Comparison of ENCODE assay signal across 8 mouse cellular contexts in the genomic region with DNA sequence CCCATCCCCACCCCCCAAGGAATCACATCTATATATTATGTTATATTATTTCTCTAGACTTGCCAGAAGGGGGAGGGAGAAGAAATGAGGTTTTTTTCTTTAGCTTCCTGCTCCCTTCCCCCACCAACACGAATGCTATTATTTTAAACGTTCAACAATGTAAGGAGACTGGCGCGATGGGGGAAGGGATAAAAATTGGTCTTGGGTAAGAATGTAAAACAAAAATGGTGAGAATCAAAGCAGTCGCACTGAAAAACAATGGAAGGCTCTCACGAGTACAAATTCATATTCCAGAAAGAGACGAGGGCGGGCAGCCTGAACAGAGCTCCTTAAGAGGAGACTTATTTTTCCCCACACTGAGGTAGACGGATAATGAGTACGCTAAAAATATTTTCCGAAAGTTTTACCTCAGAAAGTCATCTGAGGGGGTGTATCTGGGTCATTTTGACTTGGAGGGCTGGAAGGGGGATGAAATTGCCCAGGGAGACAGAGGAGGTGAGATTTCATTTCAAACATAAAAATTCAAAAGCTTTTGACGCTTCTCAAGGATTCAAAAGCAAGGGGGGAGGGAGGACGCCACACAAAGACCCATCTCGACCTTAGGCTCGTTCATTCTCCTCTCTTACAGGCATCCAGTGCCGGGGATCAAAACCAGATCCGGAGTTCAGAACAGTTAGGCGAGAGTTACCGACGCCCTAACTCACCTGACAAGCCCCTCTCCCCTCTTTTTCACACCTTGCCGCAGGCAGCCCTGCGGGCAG. TPM values are rescaled to one million over a fixed set of nuclear protein-coding genes. Genes with fewer than 3 reads are reported as not detected.
DNase-seq lines count a peak whose midpoint lies in the region; ATAC-seq and TF ChIP-seq lines count a peak whose summit lies in the region.

No protein-coding gene starts in this region.

- DNase-seq in cerebellum, adult 2 months: no peak
- no peak for DNase-seq in cerebellum, adult 9-10 months
- DNase-seq in thymus, adult 2 months: peak; percentile 62
- DNase-seq in thymus, postnatal 0 days (ENCODE audit: low spot score): no peak
- DNase-seq in forebrain, postnatal 0 days: peak; percentile 35
- DNase-seq in kidney, adult 9 months: peak; percentile 64
- peak; percentile 73 for DNase-seq in lung, postnatal 36 days
- peak; percentile 65 for DNase-seq in telencephalon, adult 2 months (ENCODE audit: low read depth, low spot score)

- ATAC-seq in forebrain, postnatal 0 days: no peak

- H3K4me3 ChIP-seq in cerebellum, adult 2 months (replicated peaks; ENCODE audit: insufficient read depth, low read depth, low read length): peak overlapping the region; percentile 54
- H3K4me3 ChIP-seq in thymus, adult 2 months (ENCODE audit: control insufficient read depth, insufficient read depth, low read length): peak overlapping the region; percentile 90
- H3K4me3 ChIP-seq in forebrain, postnatal 0 days (ENCODE audit: low read depth, low read length): peak overlapping the region; percentile 88

- WGBS in cerebellum, adult 2 months: under 1% methylated on average over 22 of the region's 22 CpGs
- WGBS in thymus, adult 2 months: under 1% methylated on average over 22 of the region's 22 CpGs
- under 1% methylated on average over 22 of the region's 22 CpGs for WGBS in forebrain, postnatal 0 days

- no peaks in the 10 kb centered on the region for H3K9me3 ChIP-seq in forebrain, postnatal 0 days (ENCODE audit: low read length)

- H3K36me3 ChIP-seq in thymus, adult 2 months (ENCODE audit: control insufficient read depth, insufficient read depth, low read length): peaks cover 8% of the 10 kb centered on the region; the same call in 1 of the 2 replicates
- H3K36me3 ChIP-seq in forebrain, postnatal 0 days (ENCODE audit: insufficient read depth): peaks cover 22% of the 10 kb centered on the region

- no peak for TF ChIP-seq POLR2A in cerebellum, adult 2 months (IDR thresholded peaks at IDR 0.05; ENCODE audit: borderline replicate concordance, insufficient read depth, low read length)
- TF ChIP-seq POLR2A in thymus, adult 2 months (IDR thresholded peaks at IDR 0.05; ENCODE audit: control insufficient read depth, extremely low read depth, insufficient read depth, low read length, poor library complexity): no peak

- H3K9ac ChIP-seq in forebrain, postnatal 0 days: peak overlapping the region; percentile 100

- peaks cover 32% of the 10 kb centered on the region for H3K4me1 ChIP-seq in cerebellum, adult 2 months (ENCODE audit: control insufficient read depth, insufficient read depth, low read length)
- peaks cover 41% of the 10 kb centered on the region for H3K4me1 ChIP-seq in thymus, adult 2 months (replicated peaks; ENCODE audit: control insufficient read depth, insufficient read depth, low read length)
- H3K4me1 ChIP-seq in forebrain, postnatal 0 days (ENCODE audit: insufficient read depth): peaks cover 34% of the 10 kb centered on the region

- H3K27ac ChIP-seq in cerebellum, adult 2 months (ENCODE audit: insufficient read depth, low read length): no peak overlapping the region
- H3K27ac ChIP-seq in thymus, adult 2 months (ENCODE audit: control insufficient read depth, insufficient read depth, low read length): peak overlapping the region; percentile 89
- peak overlapping the region; percentile 100 for H3K27ac ChIP-seq in forebrain, postnatal 0 days (ENCODE audit: low read depth, low read length)

- no peaks in the 10 kb centered on the region for H3K27me3 ChIP-seq in cerebellum, adult 2 months (ENCODE audit: control insufficient read depth, insufficient read depth, low read length)
- no peaks in the 10 kb centered on the region for H3K27me3 ChIP-seq in thymus, adult 2 months (ENCODE audit: control insufficient read depth, insufficient read depth, low read length)
- no peaks in the 10 kb centered on the region for H3K27me3 ChIP-seq in forebrain, postnatal 0 days (ENCODE audit: insufficient read depth, low read length)

- H3K4me2 ChIP-seq in forebrain, postnatal 0 days (ENCODE audit: low read depth): peak overlapping the region; percentile 94

- no peak for TF ChIP-seq CTCF in cerebellum, adult 2 months (IDR thresholded peaks at IDR 0.05; ENCODE audit: borderline replicate concordance, insufficient read depth, low read depth, low read length)
- TF ChIP-seq CTCF in thymus, adult 2 months (IDR thresholded peaks at IDR 0.05; ENCODE audit: borderline replicate concordance, control insufficient read depth, extremely low read depth, insufficient read depth, low read length, poor library complexity): no peak
- TF ChIP-seq CTCF in forebrain, postnatal 0 days (IDR thresholded peaks at IDR 0.05; ENCODE audit: low read depth): no peak

RNA-seq across cellular contexts. Expression of gene Chd3, which starts 2.2 kb away (rescaled TPM):
- polyA plus RNA-seq in cerebellum, adult 2 months (2012; rRNA removed): 111 and 115 TPM in 2 replicates
- 278 and 280 TPM in 2 replicates for polyA plus RNA-seq in thymus, adult 2 months (2012; rRNA removed)
- polyA plus RNA-seq in thymus, postnatal 0 days (2015; fragmentation: Nextera tagmentation; extraction: Ambion mirVana): 10.7 and 13.2 TPM in 2 replicates
- 356 and 381 TPM in 2 replicates for total RNA-seq in forebrain, postnatal 0 days (2014; rRNA removed)
- polyA plus RNA-seq in forebrain, postnatal 0 days (2015; fragmentation: Nextera tagmentation; extraction: Ambion mirVana): 55.3 and 74.7 TPM in 2 replicates

RNA-seq across cellular contexts. Expression of gene Rnf227, which starts 26.8 kb away (rescaled TPM):
- 130 and 135 TPM in 2 replicates for polyA plus RNA-seq in cerebellum, adult 2 months (2012; rRNA removed)
- polyA plus RNA-seq in thymus, adult 2 months (2012; rRNA removed): 3.3 and 4.1 TPM in 2 replicates
- 6.8 and 8.3 TPM in 2 replicates for polyA plus RNA-seq in thymus, postnatal 0 days (2015; fragmentation: Nextera tagmentation; extraction: Ambion mirVana)
- total RNA-seq in forebrain, postnatal 0 days (2014; rRNA removed): 190 and 225 TPM in 2 replicates
- polyA plus RNA-seq in forebrain, postnatal 0 days (2015; fragmentation: Nextera tagmentation; extraction: Ambion mirVana): 200 and 231 TPM in 2 replicates

RNA-seq across cellular contexts. Expression of gene Naa38, which starts 28.3 kb away (rescaled TPM):
- polyA plus RNA-seq in cerebellum, adult 2 months (2012; rRNA removed): 193 and 200 TPM in 2 replicates
- polyA plus RNA-seq in thymus, adult 2 months (2012; rRNA removed): 139 and 170 TPM in 2 replicates
- 194 and 211 TPM in 2 replicates for polyA plus RNA-seq in thymus, postnatal 0 days (2015; fragmentation: Nextera tagmentation; extraction: Ambion mirVana)
- total RNA-seq in forebrain, postnatal 0 days (2014; rRNA removed): 47.7 and 59.2 TPM in 2 replicates
- 125 and 141 TPM in 2 replicates for polyA plus RNA-seq in forebrain, postnatal 0 days (2015; fragmentation: Nextera tagmentation; extraction: Ambion mirVana)

RNA-seq across cellular contexts. Expression of gene Cyb5d1, which starts 28.4 kb away (rescaled TPM):
- polyA plus RNA-seq in cerebellum, adult 2 months (2012; rRNA removed): 40.2 and 41.9 TPM in 2 replicates
- 37.2 and 41.5 TPM in 2 replicates for polyA plus RNA-seq in thymus, adult 2 months (2012; rRNA removed)
- polyA plus RNA-seq in thymus, postnatal 0 days (2015; fragmentation: Nextera tagmentation; extraction: Ambion mirVana): 25.9 and 28.3 TPM in 2 replicates
- total RNA-seq in forebrain, postnatal 0 days (2014; rRNA removed): 21.1 and 28.9 TPM in 2 replicates
- 17.0 and 24.2 TPM in 2 replicates for polyA plus RNA-seq in forebrain, postnatal 0 days (2015; fragmentation: Nextera tagmentation; extraction: Ambion mirVana)

RNA-seq across cellular contexts. Expression of gene Tmem88, which starts 31.0 kb away (rescaled TPM):
- polyA plus RNA-seq in cerebellum, adult 2 months (2012; rRNA removed): 5.7 and 6.0 TPM in 2 replicates
- polyA plus RNA-seq in thymus, adult 2 months (2012; rRNA removed): 7.3 and 9.3 TPM in 2 replicates
- 10.4 and 12.9 TPM in 2 replicates for polyA plus RNA-seq in thymus, postnatal 0 days (2015; fragmentation: Nextera tagmentation; extraction: Ambion mirVana)
- 2.0 and 2.4 TPM in 2 replicates for total RNA-seq in forebrain, postnatal 0 days (2014; rRNA removed)
- polyA plus RNA-seq in forebrain, postnatal 0 days (2015; fragmentation: Nextera tagmentation; extraction: Ambion mirVana): 6.8 and 7.7 TPM in 2 replicates

Comparison
In these comparisons a context has a peak if more than half of its experiments do, and no peak if none do; other contexts are left out.
1. DNase-seq: peak in thymus, adult 2 months (single experiment), forebrain, postnatal 0 days (single experiment), kidney, adult 9 months (single experiment), lung, postnatal 36 days (single experiment) and telencephalon, adult 2 months (single experiment); none in cerebellum, adult 2 months (0 of 2), cerebellum, adult 9-10 months (single experiment) and thymus, postnatal 0 days (single experiment).
2. RNA of gene Rnf227, which starts 26.8 kb away (polyA plus RNA-seq): 200 to 231 TPM in forebrain, postnatal 0 days and 130 to 135 TPM in cerebellum, adult 2 months; 6.8 to 8.3 TPM in thymus, postnatal 0 days and 3.3 to 4.1 TPM in thymus, adult 2 months; every median in the first group is over 10 times any median in the second.
3. Peak in every context shown above with its lines, with median percentiles within 50 percentile points of each other: H3K4me3 ChIP-seq.